Mouse (Mus musculus) midbrain, embryonic 13.5 days (tissue): ENCODE measurements around the gene Armc3. TPM values are rescaled to one million over a fixed set of nuclear protein-coding genes. Genes with fewer than 3 reads are reported as not detected.
A peak's percentile ranks its signal among the peaks of the same experiment; 100 is the strongest.

Experiments
- ATAC-seq: fragments of 200-750 bp; cut with Nextera tagmentation; 2 replicates; pipeline ENCODE4 v1.8.0; 2017; ENCODE audit warnings: mild to moderate bottlenecking, moderate TSS enrichment, moderate library complexity
- H3K27ac ChIP-seq: fragments of 300-500 bp; sonication (generic); 2 replicates; pipeline ENCODE4 v1.5.1; 2015; ENCODE audit warnings: inconsistent platforms, mild to moderate bottlenecking, moderate library complexity
- H3K27me3 ChIP-seq: fragments of 300-500 bp; sonication (generic); 2 replicates; pipeline ENCODE4 v1.6.1; 2015; ENCODE audit warnings: mild to moderate bottlenecking, inconsistent platforms
- H3K36me3 ChIP-seq: fragments of 300-500 bp; sonication (generic); 2 replicates; pipeline ENCODE4 v1.6.1; 2015; ENCODE audit warnings: mild to moderate bottlenecking, inconsistent platforms
- H3K4me1 ChIP-seq: fragments of 300-500 bp; sonication (generic); replicated peaks from 2 replicates; pipeline ENCODE4 v1.6.1; 2015; ENCODE audit warnings: inconsistent platforms
- H3K4me2 ChIP-seq: fragments of 300-500 bp; sonication (generic); replicated peaks from 2 replicates; pipeline ENCODE4 v1.6.1; 2015; ENCODE audit warnings: moderate library complexity, mild to moderate bottlenecking, inconsistent platforms
- H3K4me3 ChIP-seq: fragments of 300-500 bp; sonication (generic); replicated peaks from 2 replicates; pipeline ENCODE4 v1.5.1; 2015; ENCODE audit warnings: mild to moderate bottlenecking, inconsistent platforms
- H3K9ac ChIP-seq: fragments of 300-500 bp; sonication (generic); replicated peaks from 2 replicates; pipeline ENCODE4 v1.6.1; 2015; ENCODE audit warnings: mild to moderate bottlenecking, inconsistent platforms
- H3K9me3 ChIP-seq: fragments of 300-500 bp; sonication (generic); 2 replicates; pipeline ENCODE4 v1.6.1; 2016; ENCODE audit warnings: mild to moderate bottlenecking, inconsistent platforms
- WGBS: fragments of 180-500 bp; shearing (Covaris S2); methylation state at CpG from one replicate; pipeline ENCODE4 v1.1.7; 2015; 5-methylcytosine and 5-hydroxymethylcytosine counted together
- polyA plus RNA-seq: library from polyadenylated mRNA; unstranded; fragments of >200 nt; fragmentation: Nextera tagmentation; extraction: Ambion mirVana; gene quantifications from 2 replicates; pipeline ENCODE4 v1.2.1, GENCODE M21; 2015

The Armc3 gene
- polyA plus RNA-seq, 1 experiment from 2014 or later: 1.7 TPM

DNA sequence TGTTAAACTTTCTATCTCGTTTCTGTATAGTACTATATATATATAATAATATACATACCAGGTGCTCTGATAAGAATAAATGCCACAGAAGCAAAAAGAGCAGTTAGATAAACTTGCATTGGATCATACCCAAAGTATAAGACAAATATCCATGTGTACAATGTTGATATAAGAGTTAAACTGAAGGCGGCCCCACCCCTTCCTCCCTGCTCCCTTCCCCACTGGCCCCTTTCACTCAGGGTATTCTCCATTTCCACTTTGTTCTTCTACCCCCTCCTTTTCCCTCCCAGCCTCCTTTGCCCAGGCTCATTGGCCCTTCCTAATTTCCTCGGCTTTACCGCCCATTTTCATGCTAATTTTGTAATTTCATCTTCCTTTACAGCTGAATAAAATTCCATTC lies 36.5 kb downstream of the Armc3 start:
- no peaks in the 10 kb centered on the region for H3K36me3 ChIP-seq
- H3K4me3 ChIP-seq: no peak overlapping the region
- 58% methylated on average over 4 of the region's 4 CpGs for WGBS
- H3K9me3 ChIP-seq: no peaks in the 10 kb centered on the region
- 0 out of 2 replicates have a peak, but pooled peaks cover 3% of the 10 kb centered on the region for H3K4me1 ChIP-seq
- no peaks in the 10 kb centered on the region for H3K27me3 ChIP-seq
- ATAC-seq: 0 out of 2 replicates have a peak, but pooled peaks have one; percentile 63
- H3K4me2 ChIP-seq: no peak overlapping the region
- H3K27ac ChIP-seq: no peak overlapping the region
- no peak overlapping the region for H3K9ac ChIP-seq

GRCm38 (mm10) chr2:19238771-19239170 lies 39.7 kb downstream of the Armc3 start:
- Histone ChIP-seq H3K4me3 (no peak overlapping the region), H3K9me3 (no peaks in the 10 kb centered on the region)
- WGBS: 71% methylated on average over 2 of the region's 2 CpGs

DNA sequence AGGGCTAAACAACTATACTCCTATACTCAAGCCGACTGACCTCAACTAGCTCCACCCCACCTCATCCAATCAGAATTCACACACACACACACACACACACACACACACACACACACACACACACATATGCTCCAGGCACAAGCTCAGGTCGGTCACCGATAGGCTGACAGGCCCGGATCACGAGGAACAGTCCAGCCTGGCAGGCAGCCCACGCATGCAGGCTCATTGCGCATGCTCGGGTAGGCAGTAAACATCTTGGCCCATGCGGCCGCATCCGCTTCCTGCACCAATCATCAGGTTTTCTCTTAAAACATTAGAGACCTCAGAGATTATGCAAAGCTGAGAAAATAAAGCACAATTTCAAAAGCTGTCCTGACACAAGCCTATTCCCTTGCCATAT lies 50.5 kb downstream of the Armc3 start:
- Histone ChIP-seq H3K27me3 (no peaks in the 10 kb centered on the region), H3K4me2 (no peak overlapping the region), H3K4me1 (no peaks in the 10 kb centered on the region), H3K9ac (no peak overlapping the region), H3K9me3 (peaks cover 3% of the 10 kb centered on the region; the same call in 1 of the 2 replicates), H3K4me3 (no peak overlapping the region), H3K36me3 (no peaks in the 10 kb centered on the region), H3K27ac (no peak overlapping the region)
- no peak for ATAC-seq
- WGBS: 89% methylated on average over 11 of the region's 11 CpGs

More at GRCm38 (mm10) chr2:19238771-19239170, 39.7 kb downstream of the Armc3 start:
- Histone ChIP-seq H3K27ac (no peak overlapping the region), H3K4me2 (no peak overlapping the region), H3K36me3 (no peaks in the 10 kb centered on the region), H3K4me1 (0 out of 2 replicates have a peak, but pooled peaks cover 3% of the 10 kb centered on the region), H3K27me3 (no peaks in the 10 kb centered on the region), H3K9ac (no peak overlapping the region)
- ATAC-seq: no peak

GRCm38 (mm10) chr2:19255037-19255436 lies 55.9 kb downstream of the Armc3 start:
- Histone ChIP-seq H3K9ac (no peak overlapping the region), H3K4me2 (no peak overlapping the region), H3K4me3 (no peak overlapping the region), H3K9me3 (no peaks in the 10 kb centered on the region), H3K4me1 (no peaks in the 10 kb centered on the region), H3K36me3 (no peaks in the 10 kb centered on the region), H3K27me3 (no peaks in the 10 kb centered on the region), H3K27ac (no peak overlapping the region)
- WGBS: 89% methylated on average over 3 of the region's 3 CpGs
- no peak for ATAC-seq

DNA sequence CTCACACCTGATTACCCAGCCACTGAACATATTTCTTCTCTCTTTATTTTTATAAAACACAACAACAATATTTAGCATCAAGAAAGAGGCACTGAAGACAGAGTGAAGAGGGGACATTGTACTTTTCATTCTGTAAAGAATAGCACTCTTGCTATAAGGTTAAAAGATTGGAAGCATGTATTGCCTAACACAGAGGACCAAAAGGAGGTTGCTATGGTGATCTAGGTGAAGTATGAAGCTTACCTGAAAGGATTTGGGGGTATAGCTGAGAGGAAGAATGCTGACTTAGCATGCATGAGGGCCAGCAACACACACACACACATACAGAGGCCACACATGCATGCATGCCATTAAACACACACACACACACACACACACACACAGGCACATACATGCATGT lies 58.2 kb downstream of the Armc3 start:
- ATAC-seq: no peak

DNA sequence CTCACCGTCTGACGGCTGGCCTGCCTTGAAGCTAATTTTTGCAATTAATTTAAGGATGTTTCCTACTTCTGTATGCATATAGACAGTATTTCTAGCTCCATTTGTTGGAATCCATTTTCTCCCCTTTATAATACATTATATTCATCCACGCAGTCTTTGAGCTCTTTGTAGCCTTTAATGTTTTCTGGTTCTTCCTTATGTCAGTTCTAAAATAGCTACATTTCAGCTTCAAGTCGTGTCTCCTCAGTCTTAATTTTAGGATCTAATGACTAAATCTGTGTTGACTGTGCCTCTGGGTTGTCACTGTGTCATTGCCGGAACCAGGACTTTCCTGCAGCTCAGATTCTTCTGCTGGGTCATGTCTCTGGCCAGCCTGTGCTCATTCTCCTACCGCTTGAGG lies 61.3 kb downstream of the Armc3 start:
- no peak for ATAC-seq

More for the DNA sequence above, 58.2 kb downstream of the Armc3 start:
- Histone ChIP-seq H3K9me3 (no peaks in the 10 kb centered on the region), H3K4me3 (no peak overlapping the region), H3K9ac (no peak overlapping the region), H3K4me2 (no peak overlapping the region), H3K27me3 (no peaks in the 10 kb centered on the region), H3K4me1 (no peaks in the 10 kb centered on the region), H3K27ac (no peak overlapping the region), H3K36me3 (no peaks in the 10 kb centered on the region)

DNA sequence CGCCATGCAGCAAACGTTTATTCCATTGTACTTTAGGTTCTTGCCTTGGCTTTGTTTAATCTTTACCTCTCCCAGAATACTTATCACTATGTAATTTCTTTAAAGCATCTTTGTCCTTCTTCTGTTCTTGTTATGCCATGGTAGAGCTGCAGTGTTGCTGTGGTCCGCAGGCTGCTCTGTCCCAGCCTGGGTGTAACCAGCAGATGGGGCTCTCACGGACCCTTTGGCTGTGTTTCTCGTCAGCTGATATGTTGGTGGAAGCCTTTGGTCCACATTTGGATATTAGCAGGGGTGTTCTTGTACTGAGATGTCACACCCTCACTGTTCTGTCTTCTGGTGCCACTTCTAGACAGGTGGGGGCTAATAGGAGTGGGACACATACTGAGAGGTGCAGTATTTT lies 64.3 kb downstream of the Armc3 start:
- Histone ChIP-seq H3K9me3 (no peaks in the 10 kb centered on the region), H3K4me2 (no peak overlapping the region), H3K4me3 (no peak overlapping the region), H3K36me3 (no peaks in the 10 kb centered on the region), H3K27me3 (no peaks in the 10 kb centered on the region), H3K9ac (no peak overlapping the region), H3K4me1 (no peaks in the 10 kb centered on the region), H3K27ac (no peak overlapping the region)
- WGBS: 48% methylated on average over 5 of the region's 5 CpGs
- 0 out of 2 replicates have a peak, but pooled peaks have one; percentile 17 for ATAC-seq

More for the DNA sequence above, 61.3 kb downstream of the Armc3 start:
- no peak overlapping the region for H3K4me3 ChIP-seq
- WGBS: 79% methylated on average over 6 of the region's 6 CpGs
- H3K27ac ChIP-seq: no peak overlapping the region
- H3K9ac ChIP-seq: no peak overlapping the region
- H3K4me1 ChIP-seq: no peaks in the 10 kb centered on the region
- no peak overlapping the region for H3K4me2 ChIP-seq
- no peaks in the 10 kb centered on the region for H3K36me3 ChIP-seq
- no peaks in the 10 kb centered on the region for H3K9me3 ChIP-seq
- no peaks in the 10 kb centered on the region for H3K27me3 ChIP-seq

DNA sequence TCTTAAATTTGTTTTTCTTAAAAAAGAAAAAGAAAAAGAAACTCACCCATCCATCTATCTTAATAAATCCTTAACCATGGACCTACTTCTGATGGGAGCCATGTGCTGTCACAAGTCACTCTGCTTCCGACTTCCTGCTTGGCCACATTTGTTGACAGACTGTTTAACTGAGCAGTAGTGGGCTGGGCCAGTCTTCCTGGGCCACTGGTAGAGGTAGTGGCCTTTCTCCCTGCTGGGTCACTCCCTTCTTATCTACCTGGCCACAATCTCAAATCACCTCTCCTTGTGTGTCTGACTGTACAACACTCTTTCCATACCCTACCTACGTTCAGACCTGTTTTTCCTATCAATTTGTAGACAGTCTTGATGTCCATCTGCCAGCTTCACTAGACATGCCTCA lies 66.7 kb downstream of the Armc3 start:
- no peaks in the 10 kb centered on the region for H3K9me3 ChIP-seq
- H3K4me2 ChIP-seq: no peak overlapping the region
- no peaks in the 10 kb centered on the region for H3K4me1 ChIP-seq
- H3K27me3 ChIP-seq: 0 out of 2 replicates have a peak, but pooled peaks cover 3% of the 10 kb centered on the region
- 81% methylated on average over 2 of the region's 2 CpGs for WGBS
- no peaks in the 10 kb centered on the region for H3K36me3 ChIP-seq
- H3K4me3 ChIP-seq: no peak overlapping the region
- H3K9ac ChIP-seq: no peak overlapping the region
- no peak overlapping the region for H3K27ac ChIP-seq
- no peak for ATAC-seq

- Histone ChIP-seq H3K4me3 (no peak overlapping the region), H3K9me3 (no peaks in the 10 kb centered on the region), H3K9ac (no peak overlapping the region), H3K4me2 (no peak overlapping the region), H3K4me1 (no peaks in the 10 kb centered on the region), H3K27me3 (0 out of 2 replicates have a peak, but pooled peaks cover 7% of the 10 kb centered on the region), H3K36me3 (no peaks in the 10 kb centered on the region), H3K27ac (no peak overlapping the region)
- no peak for ATAC-seq
- 67% methylated on average over 2 of the region's 2 CpGs for WGBS
These were observed 68.3 kb downstream of the Armc3 start for GRCm38 (mm10) chr2:19267396-19267795.

DNA sequence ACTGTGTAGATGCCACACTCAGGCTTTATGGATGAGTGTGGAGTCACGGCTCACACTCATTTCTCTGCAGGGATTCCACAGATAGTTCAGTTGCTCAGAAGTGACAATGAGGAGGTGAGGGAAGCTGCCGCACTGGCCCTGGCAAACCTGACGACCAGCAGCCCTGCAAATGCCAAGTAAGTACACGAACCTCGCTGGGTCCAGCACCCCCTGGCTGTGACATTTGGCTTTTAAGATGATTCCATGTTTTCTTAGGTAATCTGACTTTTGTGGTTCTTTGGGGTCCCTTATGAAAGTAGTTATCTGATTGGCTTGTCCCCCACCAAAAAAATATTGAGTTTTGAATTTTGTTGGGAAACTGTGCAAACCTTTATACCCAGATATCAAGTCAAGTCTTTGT lies 70.9 kb downstream of the Armc3 start:
- ATAC-seq: no peak
- H3K4me1 ChIP-seq: no peaks in the 10 kb centered on the region
- WGBS: 62% methylated on average over 5 of the region's 5 CpGs
- H3K36me3 ChIP-seq: no peaks in the 10 kb centered on the region
- no peak overlapping the region for H3K9ac ChIP-seq
- H3K27ac ChIP-seq: no peak overlapping the region
- H3K27me3 ChIP-seq: peaks cover 7% of the 10 kb centered on the region; the same call in 1 of the 2 replicates
- no peak overlapping the region for H3K4me2 ChIP-seq
- no peaks in the 10 kb centered on the region for H3K9me3 ChIP-seq
- H3K4me3 ChIP-seq: no peak overlapping the region

DNA sequence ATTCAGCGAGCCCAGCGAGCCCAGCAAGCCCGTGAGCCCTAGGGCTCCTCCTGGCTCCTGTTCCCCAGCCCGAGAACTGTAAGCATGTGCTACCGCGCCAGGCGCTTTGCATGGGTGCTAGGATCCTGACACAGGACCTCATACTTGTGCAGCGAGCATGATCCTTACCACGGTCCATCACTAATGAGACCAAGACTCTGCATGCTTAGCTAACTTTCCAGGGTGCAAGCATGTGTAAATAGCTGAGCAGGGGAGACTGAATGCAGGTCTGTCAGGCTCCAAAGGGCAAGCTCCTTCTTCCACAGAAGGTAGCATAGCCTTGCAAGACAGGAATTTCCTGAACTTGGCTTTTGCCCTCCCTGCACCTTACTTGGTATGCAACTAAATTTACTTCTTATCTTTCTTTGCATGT lies 71.6 kb downstream of the Armc3 start:
- H3K27me3 ChIP-seq: peaks cover 7% of the 10 kb centered on the region; the same call in 1 of the 2 replicates
- H3K4me1 ChIP-seq: no peaks in the 10 kb centered on the region
- H3K4me3 ChIP-seq: no peak overlapping the region
- H3K4me2 ChIP-seq: no peak overlapping the region
- H3K36me3 ChIP-seq: no peaks in the 10 kb centered on the region
- H3K9ac ChIP-seq: no peak overlapping the region
- ATAC-seq: no peak
- H3K27ac ChIP-seq: no peak overlapping the region
- 36% methylated on average over 9 of the region's 9 CpGs for WGBS
- no peaks in the 10 kb centered on the region for H3K9me3 ChIP-seq

DNA sequence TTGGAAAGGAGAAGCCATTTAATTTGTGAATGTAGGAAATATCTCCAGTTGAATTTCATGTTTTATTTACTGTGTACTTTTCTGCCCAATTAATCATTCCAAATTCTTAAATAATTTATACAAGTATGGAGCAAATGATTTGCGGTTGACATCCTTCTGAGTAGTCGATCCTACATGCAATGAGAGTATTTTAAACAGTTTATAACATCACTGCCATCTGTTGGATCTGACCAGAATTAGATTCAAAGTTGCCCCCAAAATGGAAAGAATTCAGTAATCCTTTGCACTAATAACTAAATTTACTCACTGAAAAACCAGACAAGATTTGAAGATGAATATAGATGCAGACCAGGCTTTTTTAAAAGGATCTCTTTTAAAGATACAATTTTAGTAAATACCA lies 75.5 kb downstream of the Armc3 start:
- Histone ChIP-seq H3K27me3 (peaks cover 6% of the 10 kb centered on the region; the same call in 1 of the 2 replicates), H3K9me3 (no peaks in the 10 kb centered on the region), H3K4me3 (no peak overlapping the region), H3K9ac (no peak overlapping the region), H3K4me2 (no peak overlapping the region), H3K36me3 (no peaks in the 10 kb centered on the region), H3K27ac (no peak overlapping the region), H3K4me1 (no peaks in the 10 kb centered on the region)
- ATAC-seq: no peak
- WGBS: 70% methylated on average over 2 of the region's 2 CpGs
